Mouse (Mus musculus) kidney, postnatal 0 days (tissue): Measurements from ENCODE around the gene Erbb4. TPM values are rescaled to one million over a fixed set of nuclear protein-coding genes. Genes with fewer than 3 reads are reported as not detected.

ENCODE experiments used
- ATAC-seq: fragments of 200-750 bp; cut with Nextera tagmentation; replicated peaks from 2 replicates; pipeline ENCODE4 v1.8.0; 2017; ENCODE audit warnings: low read depth, moderate number of reproducible peaks, moderate TSS enrichment, moderate library complexity; ENCODE audit not compliant: low FRiP score
- DNase-seq: peaks from one replicate; pipeline ENCODE4 v3.0.0-alpha.2; 2016; ENCODE audit warnings: low spot score
- H3K27ac ChIP-seq: fragments of 300-500 bp; sonication (generic); 2 replicates; pipeline ENCODE4 v1.5.1; 2014; ENCODE audit warnings: mild to moderate bottlenecking
- H3K27me3 ChIP-seq: fragments of 300-500 bp; sonication (generic); 2 replicates; pipeline ENCODE4 v1.6.1; 2014; ENCODE audit warnings: low read length, mixed read lengths; ENCODE audit not compliant: insufficient read depth
- H3K36me3 ChIP-seq: fragments of 300-500 bp; sonication (generic); 2 replicates; pipeline ENCODE4 v1.6.1; 2014; ENCODE audit warnings: low read length, mixed read lengths; ENCODE audit not compliant: insufficient read depth
- H3K4me1 ChIP-seq: fragments of 300-500 bp; sonication (generic); replicated peaks from 2 replicates; pipeline ENCODE4 v1.6.1; 2014; ENCODE audit warnings: antibody characterized with exemption, low read length, mixed read lengths; ENCODE audit not compliant: insufficient read depth
- H3K4me2 ChIP-seq: fragments of 300-500 bp; sonication (generic); 2 replicates; pipeline ENCODE4 v1.6.1; 2014; ENCODE audit warnings: mild to moderate bottlenecking, low read length, moderate library complexity, mixed read lengths
- H3K4me3 ChIP-seq: fragments of 300-500 bp; sonication (generic); replicated peaks from 2 replicates; pipeline ENCODE4 v1.5.1; 2014; ENCODE audit warnings: low read depth, low read length
- H3K9ac ChIP-seq: fragments of 300-500 bp; sonication (generic); 2 replicates; pipeline ENCODE4 v1.6.1; 2014; ENCODE audit warnings: low read depth, low read length
- H3K9me3 ChIP-seq: fragments of 300-500 bp; sonication (generic); replicated peaks from 2 replicates; pipeline ENCODE4 v1.6.1; 2016; ENCODE audit warnings: low read length, inconsistent platforms, mixed read lengths
- CTCF ChIP-seq: IDR thresholded peaks from 2 replicates; pipeline ENCODE4 v1.5.1; 2016; ENCODE audit warnings: antibody characterized with exemption, low read depth, mild to moderate bottlenecking, moderate library complexity
- WGBS: fragments of 180-500 bp; shearing (Covaris S2); extraction: QIAGEN DNeasy Blood & Tissue Kit; methylation state at CpG from one replicate; pipeline ENCODE4 v1.1.7; 2014; 5-methylcytosine and 5-hydroxymethylcytosine counted together
- polyA plus RNA-seq: library from polyadenylated mRNA; unstranded; fragments of >200 nt; fragmentation: Nextera tagmentation; extraction: Ambion mirVana; gene quantifications from 2 replicates; pipeline ENCODE4 v1.2.1, GENCODE M21; 2015

The Erbb4 gene
- polyA plus RNA-seq, 1 experiment from 2014 or later = 5.0 TPM

DNA sequence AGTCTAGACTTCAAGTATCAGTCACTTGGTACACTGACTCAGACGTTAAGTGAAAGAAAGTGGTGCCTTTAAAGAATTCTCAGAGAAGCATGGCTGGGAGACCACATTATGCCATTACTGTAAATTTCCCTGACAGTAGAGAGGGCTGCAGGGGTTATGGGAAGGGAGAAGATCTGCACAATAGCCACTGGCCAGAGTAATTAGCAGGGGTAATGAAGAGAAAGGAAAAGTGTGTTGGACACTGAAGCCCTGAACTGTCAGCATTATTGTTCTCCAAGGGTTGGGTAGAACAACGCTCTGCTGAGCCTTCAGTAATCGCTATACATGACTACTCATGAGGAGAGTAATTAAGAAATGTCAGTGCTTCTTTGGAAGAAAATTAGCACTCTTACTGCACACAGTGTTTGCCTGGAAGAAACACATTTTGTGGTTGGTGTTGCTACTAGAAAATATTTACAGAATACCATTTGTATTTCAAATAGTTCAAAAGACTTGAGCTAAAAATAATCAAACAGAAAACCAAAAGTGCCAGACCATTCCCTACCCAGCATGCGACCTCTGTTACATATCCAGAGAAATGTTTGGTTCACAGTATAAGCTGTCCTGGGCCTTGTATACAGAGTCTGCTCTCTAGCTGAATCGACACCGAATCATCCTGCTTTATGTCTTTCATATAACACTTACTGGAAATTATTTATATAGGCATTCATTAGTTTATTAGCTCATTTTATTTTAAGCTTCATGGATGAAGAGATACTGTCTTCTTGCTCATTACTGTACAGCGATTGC is 965.1 kb downstream of the Erbb4 start:
- Histone ChIP-seq H3K9ac (no peak overlapping the region), H3K4me2 (no peak overlapping the region), H3K9me3 (no peaks in the 10 kb centered on the region), H3K4me1 (no peaks in the 10 kb centered on the region), H3K36me3 (no peaks in the 10 kb centered on the region), H3K27me3 (no peaks in the 10 kb centered on the region), H3K4me3 (no peak overlapping the region), H3K27ac (no peak overlapping the region)
- 65% methylated on average over 7 of the region's 7 CpGs for WGBS
- no peak for TF ChIP-seq CTCF
- DNase-seq (peak; percentile 3), ATAC-seq (no peak)

DNA sequence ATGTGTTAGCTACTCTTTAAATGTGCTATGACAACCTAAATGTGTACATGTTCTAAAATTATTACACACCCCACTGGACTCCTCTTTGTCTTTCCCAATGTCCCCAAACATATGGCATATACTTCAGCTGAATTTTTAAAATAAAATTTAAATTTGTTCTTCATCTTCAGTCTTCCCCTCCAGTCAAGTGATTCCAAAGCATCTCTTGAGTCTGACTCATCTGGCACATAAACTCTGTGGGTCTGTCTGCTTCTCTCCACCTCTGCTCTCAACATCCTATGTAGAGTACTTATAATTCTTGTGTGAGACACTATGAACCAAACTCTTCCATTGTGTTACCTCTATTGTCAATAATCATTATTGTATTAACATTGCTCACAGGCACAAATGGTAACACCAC is 972.9 kb downstream of the Erbb4 start:
- no peaks in the 10 kb centered on the region for H3K36me3 ChIP-seq
- H3K4me1 ChIP-seq = no peaks in the 10 kb centered on the region
- ATAC-seq (no peak), DNase-seq (no peak)
- no peak overlapping the region for H3K27ac ChIP-seq
- no peaks in the 10 kb centered on the region for H3K9me3 ChIP-seq
- H3K27me3 ChIP-seq = no peaks in the 10 kb centered on the region
- no peak for TF ChIP-seq CTCF
- no peak overlapping the region for H3K4me2 ChIP-seq
- no peak overlapping the region for H3K9ac ChIP-seq
- no peak overlapping the region for H3K4me3 ChIP-seq

DNA sequence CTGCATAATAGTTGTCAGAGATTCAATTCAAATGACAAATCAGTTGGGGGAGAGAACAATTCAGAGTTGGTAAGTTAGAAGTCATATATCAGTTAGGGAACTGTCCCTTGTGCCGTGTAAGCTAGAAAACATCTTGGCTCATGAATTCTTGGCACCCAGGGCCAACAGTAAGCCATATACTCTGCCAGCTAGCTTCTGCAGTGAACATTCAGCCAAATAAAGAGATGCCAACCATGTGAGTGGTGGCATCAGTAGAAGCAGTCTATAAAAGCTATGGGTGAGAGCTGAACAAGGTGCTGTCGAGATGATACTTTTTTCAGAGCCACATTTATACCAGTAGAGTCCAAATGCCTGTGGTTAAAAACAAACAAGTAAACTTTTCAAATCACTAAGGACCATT is 973.4 kb downstream of the Erbb4 start:
- Histone ChIP-seq H3K9me3 (no peaks in the 10 kb centered on the region), H3K27me3 (no peaks in the 10 kb centered on the region), H3K9ac (no peak overlapping the region), H3K4me2 (no peak overlapping the region), H3K4me3 (no peak overlapping the region), H3K36me3 (no peaks in the 10 kb centered on the region), H3K4me1 (no peaks in the 10 kb centered on the region), H3K27ac (no peak overlapping the region)
- ATAC-seq (no peak), DNase-seq (no peak)
- TF ChIP-seq CTCF = no peak
- WGBS = 64% methylated on average over 2 of the region's 2 CpGs

DNA sequence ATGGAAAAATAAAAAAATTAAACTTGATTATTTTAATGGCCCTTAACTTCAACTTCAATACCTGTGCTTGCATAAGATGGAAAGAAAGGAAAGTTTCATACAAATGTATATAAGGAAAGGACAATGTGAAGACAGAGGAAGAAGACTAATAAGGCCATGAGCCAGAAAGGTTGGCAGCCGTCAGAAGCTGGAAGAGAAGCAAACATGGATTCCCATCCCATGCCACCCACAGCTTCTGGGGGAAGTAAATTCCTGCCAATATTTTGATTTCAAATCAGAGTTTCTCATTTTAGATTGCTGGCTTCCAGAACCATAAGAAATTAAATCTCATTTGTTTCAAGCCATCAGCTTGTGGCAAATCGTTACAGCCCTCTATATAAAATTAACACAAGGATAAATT is 984.3 kb downstream of the Erbb4 start:
- no peak overlapping the region for H3K4me3 ChIP-seq
- ATAC-seq = no peak
- DNase-seq = no peak
- no peak overlapping the region for H3K27ac ChIP-seq
- H3K36me3 ChIP-seq = no peaks in the 10 kb centered on the region
- no peak for TF ChIP-seq CTCF
- no peaks in the 10 kb centered on the region for H3K9me3 ChIP-seq
- H3K27me3 ChIP-seq = no peaks in the 10 kb centered on the region
- no peak overlapping the region for H3K9ac ChIP-seq
- H3K4me2 ChIP-seq = no peak overlapping the region
- 91% methylated on average over 2 of the region's 2 CpGs for WGBS
- no peaks in the 10 kb centered on the region for H3K4me1 ChIP-seq

DNA sequence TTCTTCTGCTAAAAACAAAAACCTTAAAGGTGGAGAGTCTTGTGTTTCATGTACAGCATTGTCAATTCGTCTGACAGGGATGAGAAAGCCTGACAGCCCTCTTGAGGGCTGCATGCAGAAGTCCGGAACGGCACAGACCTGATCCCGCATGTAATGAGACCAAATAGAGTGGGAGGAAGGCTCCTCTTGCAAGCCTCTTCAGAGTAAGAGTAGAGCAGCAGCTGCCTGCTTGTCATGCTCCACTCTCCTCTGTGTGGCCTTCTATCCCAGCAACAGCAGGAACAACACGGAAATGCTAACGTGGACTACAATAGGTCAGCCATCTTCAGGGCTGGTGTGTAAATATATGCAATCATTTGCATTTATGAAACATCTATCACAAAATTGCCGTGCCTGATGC is 987.5 kb downstream of the Erbb4 start:
- Histone ChIP-seq H3K27ac (no peak overlapping the region), H3K36me3 (no peaks in the 10 kb centered on the region), H3K4me1 (no peaks in the 10 kb centered on the region), H3K4me3 (no peak overlapping the region), H3K27me3 (no peaks in the 10 kb centered on the region), H3K9me3 (no peaks in the 10 kb centered on the region), H3K4me2 (no peak overlapping the region), H3K9ac (no peak overlapping the region)
- ATAC-seq (peak; percentile 75), DNase-seq (peak; percentile 57)
- 52% methylated on average over 7 of the region's 7 CpGs for WGBS
- TF ChIP-seq CTCF = no peak

DNA sequence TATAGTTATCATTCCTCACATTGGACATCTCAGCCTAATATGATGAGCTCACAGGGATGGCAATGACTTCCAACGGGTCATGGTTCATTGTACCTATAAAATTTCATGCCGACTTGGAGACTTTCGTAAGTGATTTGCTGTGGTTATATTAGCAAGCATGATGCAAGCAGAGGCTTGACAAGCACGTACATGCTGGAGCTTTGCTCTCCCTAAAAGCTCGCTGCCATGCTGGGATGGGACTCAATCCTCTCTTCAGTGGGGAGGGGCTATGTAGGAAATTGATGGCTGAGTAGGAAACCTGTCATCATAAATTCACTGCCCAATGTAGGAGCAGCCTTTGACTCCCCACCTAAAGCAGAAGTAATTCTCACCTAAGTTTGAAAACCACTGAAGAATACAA is 992.1 kb downstream of the Erbb4 start:
- no peak for DNase-seq
- no peak for TF ChIP-seq CTCF
- Histone ChIP-seq H3K4me1 (no peaks in the 10 kb centered on the region), H3K27ac (no peak overlapping the region), H3K27me3 (no peaks in the 10 kb centered on the region), H3K4me2 (no peak overlapping the region), H3K36me3 (no peaks in the 10 kb centered on the region), H3K9ac (no peak overlapping the region), H3K9me3 (no peaks in the 10 kb centered on the region), H3K4me3 (no peak overlapping the region)
- 72% methylated on average over 5 of the region's 5 CpGs for WGBS
- ATAC-seq = no peak

DNA sequence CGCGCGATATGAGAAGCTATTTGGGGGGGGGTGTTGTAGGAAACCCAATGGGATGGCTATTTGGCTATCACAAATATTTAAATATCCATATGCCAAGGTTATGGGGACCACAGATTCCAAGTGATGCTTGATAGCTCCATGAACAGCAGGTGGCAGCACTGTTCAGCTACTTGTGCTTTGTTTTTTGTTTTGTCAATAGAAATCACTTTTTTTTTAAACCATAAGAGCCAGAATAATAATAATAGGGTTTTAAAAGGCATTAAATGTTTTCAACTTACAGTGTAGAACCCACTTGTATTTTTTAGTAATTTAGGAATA is 1001.4 kb downstream of the Erbb4 start:
- no peak overlapping the region for H3K4me3 ChIP-seq
- WGBS = 74% methylated on average over 3 of the region's 3 CpGs
- no peak overlapping the region for H3K27ac ChIP-seq
- no peak overlapping the region for H3K9ac ChIP-seq
- ATAC-seq (no peak), DNase-seq (peak; percentile 46)
- no peaks in the 10 kb centered on the region for H3K9me3 ChIP-seq
- H3K4me2 ChIP-seq = no peak overlapping the region
- H3K36me3 ChIP-seq = no peaks in the 10 kb centered on the region
- no peaks in the 10 kb centered on the region for H3K4me1 ChIP-seq
- no peaks in the 10 kb centered on the region for H3K27me3 ChIP-seq
- peak; percentile 73 for TF ChIP-seq CTCF
